Mouse (Mus musculus): ENCODE results near the gene Scarb2.
"Not testable (repeated sequence)": the region's sequence is repeated elsewhere in the genome, so short reads cannot be mapped to it uniquely, and the experiment has no call there.

- not testable (repeated sequence) for TF ChIP-seq GATA1 (IDR thresholded peaks at IDR 0.05; ENCODE audit: borderline replicate concordance, low read length); FLI1 (IDR thresholded peaks at IDR 0.05; ENCODE audit: low read length)
Measured at GRCm38 (mm10) chr5:92521131-92521530, 14.5 kb upstream of the Scarb2 start.

All from megakaryocyte, embryonic 14.5 days (primary cell).